Mouse (Mus musculus) cerebellum, adult 11 months (tissue): ENCODE data around the gene Adcy6.

Experiments used
- DNase-seq: peaks from one replicate; pipeline ENCODE4 v3.0.0; 2022

The Adcy6 gene

GRCm38 (mm10) chr15:98557186-98557585 is 52.7 kb downstream of the Adcy6 start:
- no peak for DNase-seq

- DNase-seq = no peak
Measured at GRCm38 (mm10) chr15:98555881-98556280, 54.0 kb downstream of the Adcy6 start.

GRCm38 (mm10) chr15:98552758-98553157 is 57.1 kb downstream of the Adcy6 start:
- no peak for DNase-seq

DNA sequence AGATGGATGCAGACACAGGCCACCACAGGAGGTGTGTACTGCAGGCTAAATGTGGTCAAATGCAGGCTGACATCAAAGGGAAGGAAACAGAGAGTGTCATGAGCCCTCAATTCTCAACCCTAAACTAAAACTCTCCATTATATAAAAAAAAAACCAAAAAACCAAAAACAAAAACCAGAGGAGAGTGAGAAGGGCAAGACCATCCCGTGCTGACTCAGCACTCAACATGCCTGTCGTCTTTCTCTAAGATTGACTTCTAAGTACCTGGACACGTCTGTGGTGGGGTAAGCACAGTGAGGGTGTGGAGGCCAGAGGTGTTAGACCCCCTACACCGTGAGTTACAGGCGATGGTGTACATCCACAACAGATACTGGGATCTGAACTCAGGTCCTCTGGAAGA is 63.0 kb downstream of the Adcy6 start:
- DNase-seq = no peak

DNA sequence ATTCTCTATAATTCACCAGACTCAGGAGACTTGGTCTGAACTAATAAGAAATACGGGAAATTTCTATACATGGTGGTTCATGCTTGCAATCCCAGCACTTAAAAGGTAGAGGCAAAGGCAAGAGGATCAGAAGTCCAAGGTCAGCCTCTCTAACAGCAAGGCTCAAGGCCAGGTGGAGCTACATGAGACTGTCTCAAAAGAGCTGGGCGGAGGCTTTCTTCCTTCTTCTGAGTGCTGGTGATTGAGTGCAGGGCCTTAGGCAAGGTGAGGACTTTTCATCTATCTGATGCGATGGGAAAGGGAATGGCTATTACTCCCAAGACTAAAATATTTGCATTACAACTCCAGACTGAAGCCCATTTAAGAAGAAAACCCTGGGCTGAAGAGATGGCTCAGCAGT is 64.7 kb downstream of the Adcy6 start:
- DNase-seq = no peak

DNA sequence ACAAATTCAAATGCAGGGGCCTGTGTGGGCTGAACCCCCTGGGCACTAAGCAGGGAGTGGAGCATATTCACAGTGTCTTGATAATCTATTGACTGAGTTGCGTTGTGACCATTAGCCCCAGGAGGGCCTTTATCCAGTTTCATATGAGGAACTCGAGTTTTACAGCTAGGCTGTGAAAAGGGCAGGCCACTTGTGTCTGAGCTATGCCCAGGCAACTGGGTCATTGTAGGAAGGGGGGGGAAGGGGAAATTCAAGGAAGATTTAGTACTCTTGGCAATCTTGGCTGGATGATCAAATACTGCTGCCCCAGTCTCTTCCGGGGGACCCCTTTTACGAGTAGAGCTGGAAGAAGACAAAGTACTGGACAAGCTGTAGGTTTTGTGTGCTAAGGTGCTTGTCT is 66.5 kb downstream of the Adcy6 start:
- no peak for DNase-seq

- no peak for DNase-seq
Measured at GRCm38 (mm10) chr15:98541064-98541463, 68.8 kb downstream of the Adcy6 start.
